Mouse (Mus musculus): ENCODE results near the gene Serpina1e.

The Serpina1e gene

GRCm38 (mm10) chr12:103958798-103959197 is at the start of gene Serpina1e:
Serpina1e (minus strand) TSS chr12:103958975.
- DNase-seq (ENCODE audit: low spot score in 2 of 2), result no peak

GRCm38 (mm10) chr12:104004689-104005088 is 45.9 kb upstream of the Serpina1e start:
- DNase-seq (ENCODE audit: low spot score in 2 of 2), result no peak

GRCm38 (mm10) chr12:104003238-104003612 is 44.5 kb upstream of the Serpina1e start:
- no peak for DNase-seq (ENCODE audit: low spot score in 2 of 2)

- DNase-seq (ENCODE audit: low spot score in 2 of 2), result no peak
These were observed 43.9 kb upstream of the Serpina1e start for GRCm38 (mm10) chr12:104002569-104003237.

- no peak for DNase-seq (ENCODE audit: low spot score in 2 of 2)
These were observed 41.8 kb upstream of the Serpina1e start for GRCm38 (mm10) chr12:104000594-104000993.

- DNase-seq (ENCODE audit: low spot score in 2 of 2), result no peak
These were observed 40.8 kb upstream of the Serpina1e start for GRCm38 (mm10) chr12:103999611-104000010.

- no peak for DNase-seq (ENCODE audit: low spot score in 2 of 2)
These were observed 37.7 kb upstream of the Serpina1e start for GRCm38 (mm10) chr12:103996513-103996912.

- DNase-seq (ENCODE audit: low spot score in 2 of 2), result peak; percentile 74 to 82
These were observed 36.7 kb upstream of the Serpina1e start for GRCm38 (mm10) chr12:103995292-103996072.

- DNase-seq (ENCODE audit: low spot score in 2 of 2), result peak in 1 of 2 experiments; percentile 33
These were observed 34.2 kb upstream of the Serpina1e start for GRCm38 (mm10) chr12:103992945-103993344.

GRCm38 (mm10) chr12:103989857-103990256 is 31.1 kb upstream of the Serpina1e start, which contains the start of gene Serpina11:
Serpina11 (minus strand) TSS chr12:103989957.
- no peak for DNase-seq (ENCODE audit: low spot score in 2 of 2)

- DNase-seq (ENCODE audit: low spot score in 2 of 2), result no peak
These were observed 30.7 kb upstream of the Serpina1e start for GRCm38 (mm10) chr12:103989514-103989767.

- DNase-seq (ENCODE audit: low spot score in 2 of 2), result no peak
These were observed 30.2 kb upstream of the Serpina1e start for GRCm38 (mm10) chr12:103988754-103989513.

GRCm38 (mm10) chr12:103985868-103986267 is 27.1 kb upstream of the Serpina1e start:
- DNase-seq (ENCODE audit: low spot score in 2 of 2), result no peak

- peak; percentile 57 for DNase-seq (ENCODE audit: low spot score in 2 of 2)
These were observed 26.2 kb upstream of the Serpina1e start for GRCm38 (mm10) chr12:103984935-103985334.

GRCm38 (mm10) chr12:103981646-103982360 is 23.0 kb upstream of the Serpina1e start:
- DNase-seq (ENCODE audit: low spot score in 2 of 2), result no peak

- no peak for DNase-seq (ENCODE audit: low spot score in 2 of 2)
These were observed 19.5 kb upstream of the Serpina1e start for GRCm38 (mm10) chr12:103978294-103978693.

- no peak for DNase-seq (ENCODE audit: low spot score in 2 of 2)
These were observed 19.1 kb upstream of the Serpina1e start for GRCm38 (mm10) chr12:103977846-103978245.

- no peak for DNase-seq (ENCODE audit: low spot score in 2 of 2)
These were observed 18.3 kb upstream of the Serpina1e start for GRCm38 (mm10) chr12:103977060-103977459.

GRCm38 (mm10) chr12:103971080-103971479 is 12.3 kb upstream of the Serpina1e start:
- DNase-seq (ENCODE audit: low spot score in 2 of 2), result no peak

- DNase-seq (ENCODE audit: low spot score in 2 of 2), result no peak
These were observed 10.9 kb upstream of the Serpina1e start for GRCm38 (mm10) chr12:103969577-103970116.

GRCm38 (mm10) chr12:103966761-103967160 is 8.0 kb upstream of the Serpina1e start:
- no peak for DNase-seq (ENCODE audit: low spot score in 2 of 2)

- no peak for DNase-seq (ENCODE audit: low spot score in 2 of 2)
These were observed 4.5 kb upstream of the Serpina1e start for GRCm38 (mm10) chr12:103963288-103963687.

Measured in frontal cortex, postnatal 25 days (tissue).